Mouse (Mus musculus) stomach, embryonic 15.5 days (tissue): Measurements from ENCODE around the gene Crhr1. TPM values are rescaled to one million over a fixed set of nuclear protein-coding genes. Genes with fewer than 3 reads are reported as not detected.
"Not testable (repeated sequence)": the region's sequence is repeated elsewhere in the genome, so short reads cannot be mapped to it uniquely, and the experiment has no call there.

ENCODE experiments used
- ATAC-seq: fragments of 200-750 bp; cut with Nextera tagmentation; 2 replicates; pipeline ENCODE4 v1.8.0; 2017; ENCODE audit warnings: low read depth, moderate number of reproducible peaks, moderate TSS enrichment; ENCODE audit not compliant: insufficient read depth, low FRiP score
- H3K27ac ChIP-seq: fragments of 300-500 bp; sonication (generic); 2 replicates; pipeline ENCODE4 v1.5.1; 2015; ENCODE audit warnings: mild to moderate bottlenecking, inconsistent platforms
- H3K27me3 ChIP-seq: fragments of 300-500 bp; sonication (generic); replicated peaks from 2 replicates; pipeline ENCODE4 v1.6.1; 2015; ENCODE audit warnings: inconsistent platforms
- H3K36me3 ChIP-seq: fragments of 300-500 bp; sonication (generic); 2 replicates; pipeline ENCODE4 v1.6.1; 2015; ENCODE audit warnings: inconsistent platforms
- H3K4me1 ChIP-seq: fragments of 300-500 bp; sonication (generic); 2 replicates; pipeline ENCODE4 v1.6.1; 2015; ENCODE audit warnings: inconsistent platforms
- H3K4me2 ChIP-seq: fragments of 300-500 bp; sonication (generic); 2 replicates; pipeline ENCODE4 v1.6.1; 2015; ENCODE audit warnings: mild to moderate bottlenecking, inconsistent platforms
- H3K4me3 ChIP-seq: fragments of 300-500 bp; sonication (generic); replicated peaks from 2 replicates; pipeline ENCODE4 v1.5.1; 2015; ENCODE audit warnings: inconsistent platforms
- H3K9ac ChIP-seq: fragments of 300-500 bp; sonication (generic); 2 replicates; pipeline ENCODE4 v1.6.1; 2015; ENCODE audit warnings: inconsistent platforms
- H3K9me3 ChIP-seq: fragments of 300-500 bp; sonication (generic); 2 replicates; pipeline ENCODE4 v1.6.1; 2016; ENCODE audit warnings: inconsistent platforms
- WGBS: fragments of 180-500 bp; shearing (Covaris S2); methylation state at CpG from one replicate; pipeline ENCODE4 v1.1.7; 2015; 5-methylcytosine and 5-hydroxymethylcytosine counted together
- polyA plus RNA-seq: library from polyadenylated mRNA; unstranded; fragments of >200 nt; fragmentation: Nextera tagmentation; extraction: Ambion mirVana; gene quantifications from 2 replicates; pipeline ENCODE4 v1.2.1, GENCODE M21; 2015

The Crhr1 gene
- polyA plus RNA-seq, 1 experiment from 2014 or later = 0.27 TPM

- H3K4me1 ChIP-seq = no peaks in the 10 kb centered on the region
- H3K4me2 ChIP-seq = no peak overlapping the region
- no peak overlapping the region for H3K27ac ChIP-seq
- 76% methylated on average over 4 of the region's 4 CpGs for WGBS
- H3K9me3 ChIP-seq = no peaks in the 10 kb centered on the region
- no peak overlapping the region for H3K9ac ChIP-seq
- H3K27me3 ChIP-seq = no peaks in the 10 kb centered on the region
- H3K36me3 ChIP-seq = no peaks in the 10 kb centered on the region
- ATAC-seq = no peak
- H3K4me3 ChIP-seq = no peak overlapping the region
Measured at GRCm38 (mm10) chr11:104206573-104206972, 73.9 kb downstream of the Crhr1 start.

- no peaks in the 10 kb centered on the region for H3K9me3 ChIP-seq
- ATAC-seq = no peak
- 60% methylated on average over 3 of the region's 3 CpGs for WGBS
Measured at GRCm38 (mm10) chr11:104209041-104209440, 76.4 kb downstream of the Crhr1 start.

GRCm38 (mm10) chr11:104211251-104211650 lies 78.6 kb downstream of the Crhr1 start:
- Histone ChIP-seq H3K36me3 (no peaks in the 10 kb centered on the region), H3K4me2 (no peak overlapping the region), H3K27ac (no peak overlapping the region), H3K9me3 (no peaks in the 10 kb centered on the region), H3K4me3 (no peak overlapping the region), H3K27me3 (no peaks in the 10 kb centered on the region), H3K9ac (no peak overlapping the region), H3K4me1 (no peaks in the 10 kb centered on the region)
- 83% methylated on average over 6 of the region's 6 CpGs for WGBS
- no peak for ATAC-seq

More at GRCm38 (mm10) chr11:104209041-104209440, 76.4 kb downstream of the Crhr1 start:
- H3K4me1 ChIP-seq = no peaks in the 10 kb centered on the region
- no peaks in the 10 kb centered on the region for H3K27me3 ChIP-seq
- no peak overlapping the region for H3K9ac ChIP-seq
- H3K36me3 ChIP-seq = no peaks in the 10 kb centered on the region
- H3K4me2 ChIP-seq = no peak overlapping the region
- no peak overlapping the region for H3K27ac ChIP-seq
- H3K4me3 ChIP-seq = no peak overlapping the region

- not testable (repeated sequence) for H3K9me3 ChIP-seq
- WGBS = 97% methylated on average over 5 of the region's 5 CpGs
Measured at GRCm38 (mm10) chr11:104214128-104214527, 81.5 kb downstream of the Crhr1 start.

GRCm38 (mm10) chr11:104218075-104218474 lies 85.4 kb downstream of the Crhr1 start:
- Histone ChIP-seq H3K4me3 (no peak overlapping the region), H3K27me3 (no peaks in the 10 kb centered on the region), H3K9me3 (no peaks in the 10 kb centered on the region), H3K27ac (no peak overlapping the region), H3K4me2 (no peak overlapping the region), H3K36me3 (no peaks in the 10 kb centered on the region), H3K4me1 (no peaks in the 10 kb centered on the region), H3K9ac (no peak overlapping the region)
- WGBS = 76% methylated on average over 3 of the region's 3 CpGs
- no peak for ATAC-seq

More at GRCm38 (mm10) chr11:104214128-104214527, 81.5 kb downstream of the Crhr1 start:
- not testable (repeated sequence) for H3K4me3 ChIP-seq, H3K4me2 ChIP-seq, H3K4me1 ChIP-seq, H3K27me3 ChIP-seq, H3K9ac ChIP-seq, H3K36me3 ChIP-seq, H3K27ac ChIP-seq, ATAC-seq

- no peak overlapping the region for H3K27ac ChIP-seq
- H3K27me3 ChIP-seq = no peaks in the 10 kb centered on the region
- WGBS = 80% methylated on average over 4 of the region's 4 CpGs
- no peak overlapping the region for H3K4me2 ChIP-seq
- no peaks in the 10 kb centered on the region for H3K36me3 ChIP-seq
- ATAC-seq = no peak
- no peak overlapping the region for H3K4me3 ChIP-seq
- no peak overlapping the region for H3K9ac ChIP-seq
- H3K9me3 ChIP-seq = no peaks in the 10 kb centered on the region
- H3K4me1 ChIP-seq = no peaks in the 10 kb centered on the region
Measured at GRCm38 (mm10) chr11:104220291-104220690, 87.6 kb downstream of the Crhr1 start.

- Histone ChIP-seq H3K9ac (no peak overlapping the region), H3K9me3 (no peaks in the 10 kb centered on the region), H3K4me2 (no peak overlapping the region), H3K4me1 (no peaks in the 10 kb centered on the region), H3K27me3 (no peaks in the 10 kb centered on the region), H3K27ac (no peak overlapping the region), H3K4me3 (no peak overlapping the region), H3K36me3 (no peaks in the 10 kb centered on the region)
- 76% methylated on average over 5 of the region's 5 CpGs for WGBS
- no peak for ATAC-seq
Measured at GRCm38 (mm10) chr11:104221751-104222150, 89.1 kb downstream of the Crhr1 start.

- H3K27me3 ChIP-seq = no peaks in the 10 kb centered on the region
- H3K27ac ChIP-seq = no peak overlapping the region
- no peak for ATAC-seq
- H3K9ac ChIP-seq = no peak overlapping the region
- 72% methylated on average over 9 of the region's 9 CpGs for WGBS
- H3K4me2 ChIP-seq = no peak overlapping the region
- H3K4me3 ChIP-seq = no peak overlapping the region
- H3K4me1 ChIP-seq = no peaks in the 10 kb centered on the region
- no peaks in the 10 kb centered on the region for H3K9me3 ChIP-seq
- no peaks in the 10 kb centered on the region for H3K36me3 ChIP-seq
Measured at GRCm38 (mm10) chr11:104223301-104223700, 90.6 kb downstream of the Crhr1 start.

Other genes starting within 250 kb of the Crhr1 start
- gene Nsf, start 178.8 kb upstream of the Crhr1 start, polyA plus RNA-seq = 44.9 and 45.8 TPM in 2 replicates
- gene Arf2, start 166.1 kb upstream of the Crhr1 start, polyA plus RNA-seq = 53.1 and 55.8 TPM in 2 replicates
- not detected in 2 replicates for gene Sppl2c, start 53.5 kb downstream of the Crhr1 start, polyA plus RNA-seq
- gene Mapt, start 98.5 kb downstream of the Crhr1 start, polyA plus RNA-seq = 14.1 and 15.4 TPM in 2 replicates